Mouse (Mus musculus) lung, postnatal 0 days (tissue): ENCODE measurements around the gene Nr2e1. TPM values are rescaled to one million over a fixed set of nuclear protein-coding genes. Genes with fewer than 3 reads are reported as not detected.

Source experiments
- ATAC-seq: fragments of 200-750 bp; cut with Nextera tagmentation; 2 replicates; pipeline ENCODE4 v1.8.0; 2017; ENCODE audit warnings: moderate library complexity
- DNase-seq: peaks from one replicate; pipeline ENCODE4 v3.0.0-alpha.2; 2016; ENCODE audit warnings: low spot score
- H3K27ac ChIP-seq: fragments of 300-500 bp; sonication (generic); 2 replicates; pipeline ENCODE4 v1.5.1; 2014; ENCODE audit warnings: antibody characterized with exemption, mild to moderate bottlenecking, low read length, mixed read lengths
- H3K27me3 ChIP-seq: fragments of 300-500 bp; sonication (generic); replicated peaks from 2 replicates; pipeline ENCODE4 v1.6.1; 2014; ENCODE audit warnings: low read length, mixed read lengths; ENCODE audit not compliant: insufficient read depth
- H3K36me3 ChIP-seq: fragments of 300-500 bp; sonication (generic); 2 replicates; pipeline ENCODE4 v1.6.1; 2014; ENCODE audit warnings: low read length, mixed read lengths; ENCODE audit not compliant: insufficient read depth
- H3K4me1 ChIP-seq: fragments of 300-500 bp; sonication (generic); 2 replicates; pipeline ENCODE4 v1.6.1; 2014; ENCODE audit warnings: antibody characterized with exemption, low read depth, low read length, mixed read lengths; ENCODE audit not compliant: insufficient read depth
- H3K4me2 ChIP-seq: fragments of 300-500 bp; sonication (generic); replicated peaks from 2 replicates; pipeline ENCODE4 v1.6.1; 2014; ENCODE audit warnings: low read depth, mild to moderate bottlenecking, low read length, moderate library complexity, mixed read lengths
- H3K4me3 ChIP-seq: fragments of 300-500 bp; sonication (generic); 2 replicates; pipeline ENCODE4 v1.5.1; 2014; ENCODE audit warnings: low read depth, low read length
- H3K9ac ChIP-seq: fragments of 300-500 bp; sonication (generic); replicated peaks from 2 replicates; pipeline ENCODE4 v1.6.1; 2014; ENCODE audit warnings: low read depth, mild to moderate bottlenecking
- H3K9me3 ChIP-seq: fragments of 300-500 bp; sonication (generic); 2 replicates; pipeline ENCODE4 v1.6.1; 2016; ENCODE audit warnings: low read length, mixed read lengths
- CTCF ChIP-seq: IDR thresholded peaks from 2 replicates; pipeline ENCODE4 v1.5.1; 2016; ENCODE audit warnings: antibody characterized with exemption, mild to moderate bottlenecking
- EP300 ChIP-seq: IDR thresholded peaks from 2 replicates; pipeline ENCODE4 v1.6.1; 2016; ENCODE audit warnings: antibody characterized with exemption, mild to moderate bottlenecking, control low read depth
- WGBS: fragments of 180-500 bp; shearing (Covaris S2); extraction: QIAGEN DNeasy Blood & Tissue Kit; methylation state at CpG from one replicate; pipeline ENCODE4 v1.1.7; 2014; 5-methylcytosine and 5-hydroxymethylcytosine counted together
- polyA plus RNA-seq: library from polyadenylated mRNA; unstranded; fragments of >200 nt; fragmentation: Nextera tagmentation; extraction: Ambion mirVana; gene quantifications from 2 replicates; pipeline ENCODE4 v1.2.1, GENCODE M21; 2015

Gene Nr2e1
- polyA plus RNA-seq, 1 experiment from 2014 or later, result not detected

- no peak for TF ChIP-seq EP300
- TF ChIP-seq CTCF, result no peak
- peak; percentile 85 for ATAC-seq
- DNase-seq, result no peak
- 48% methylated on average over 5 of the region's 5 CpGs for WGBS
- no peak overlapping the region for H3K9ac ChIP-seq
- H3K4me2 ChIP-seq, result no peak overlapping the region
- H3K4me3 ChIP-seq, result no peak overlapping the region
- no peaks in the 10 kb centered on the region for H3K4me1 ChIP-seq
- no peaks in the 10 kb centered on the region for H3K27me3 ChIP-seq
- no peaks in the 10 kb centered on the region for H3K9me3 ChIP-seq
- H3K27ac ChIP-seq, result peak overlapping the region; percentile 28; the same call in 1 of the 2 replicates
- H3K36me3 ChIP-seq, result peaks cover 6% of the 10 kb centered on the region; the same call in 1 of the 2 replicates
Measured at GRCm38 (mm10) chr10:42521315-42521981, 62.0 kb downstream of the Nr2e1 start.

- H3K27me3 ChIP-seq, result no peaks in the 10 kb centered on the region
- 68% methylated on average over 8 of the region's 8 CpGs for WGBS
- no peak for TF ChIP-seq EP300
- no peak for TF ChIP-seq CTCF
- H3K4me2 ChIP-seq, result no peak overlapping the region
- no peak for DNase-seq
- no peaks in the 10 kb centered on the region for H3K4me1 ChIP-seq
- ATAC-seq, result no peak
- no peaks in the 10 kb centered on the region for H3K9me3 ChIP-seq
- no peak overlapping the region for H3K9ac ChIP-seq
- no peak overlapping the region for H3K4me3 ChIP-seq
- H3K36me3 ChIP-seq, result no peaks in the 10 kb centered on the region
- H3K27ac ChIP-seq, result no peak overlapping the region
Measured at GRCm38 (mm10) chr10:42518363-42518762, 65.1 kb downstream of the Nr2e1 start.

DNA sequence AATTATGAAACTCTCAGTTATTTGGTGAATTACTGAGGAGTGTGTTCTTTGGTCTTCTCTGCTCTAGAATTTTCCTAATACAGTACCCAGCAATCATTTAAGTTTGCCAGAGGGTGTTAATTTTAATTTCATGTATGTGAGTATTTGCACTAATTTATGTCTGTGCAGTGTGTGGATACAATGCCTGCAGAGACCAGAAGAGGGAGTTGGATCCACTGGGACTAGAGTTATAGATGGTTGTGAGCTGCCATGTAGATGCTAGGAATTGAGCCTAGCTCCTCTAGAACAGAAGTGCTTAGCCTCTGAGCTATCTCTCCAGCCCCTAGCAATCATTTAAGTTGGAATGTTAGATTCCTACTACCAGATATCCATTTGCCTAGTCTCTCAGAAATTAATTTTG is 69.3 kb downstream of the Nr2e1 start:
- no peak overlapping the region for H3K27ac ChIP-seq
- no peaks in the 10 kb centered on the region for H3K9me3 ChIP-seq
- ATAC-seq, result no peak
- no peak for DNase-seq
- H3K4me2 ChIP-seq, result no peak overlapping the region
- H3K4me1 ChIP-seq, result no peaks in the 10 kb centered on the region
- H3K27me3 ChIP-seq, result no peaks in the 10 kb centered on the region
- H3K4me3 ChIP-seq, result no peak overlapping the region
- H3K9ac ChIP-seq, result no peak overlapping the region
- H3K36me3 ChIP-seq, result no peaks in the 10 kb centered on the region
- peak; percentile 36; the same call in 1 of the 2 replicates for TF ChIP-seq CTCF
- TF ChIP-seq EP300, result no peak

Other genes with a start within 250 kb of the Nr2e1 start
- 7.1 and 9.4 TPM in 2 replicates for gene Afg1l, start 105.1 kb downstream of the Nr2e1 start, polyA plus RNA-seq
- 317 and 344 TPM in 2 replicates for gene Snx3, start 81.6 kb downstream of the Nr2e1 start, polyA plus RNA-seq
- 23.0 and 23.9 TPM in 2 replicates for gene Ostm1, start 190 bp upstream of the Nr2e1 start, polyA plus RNA-seq
- 15.1 and 17.2 TPM in 2 replicates for gene Sec63, start 177.9 kb upstream of the Nr2e1 start, polyA plus RNA-seq